Mouse (Mus musculus) adrenal gland, adult 18-20 months (tissue): Measurements from ENCODE around the gene Cox18. TPM values are rescaled to one million over a fixed set of nuclear protein-coding genes. Genes with fewer than 3 reads are reported as not detected.

Experiments
- DNase-seq, 2 experiments: peaks; one replicate each; pipeline ENCODE4 v3.0.0; 2021 to 2022; ENCODE audit warnings: low spot score in 2 of 2
- total RNA-seq, 2 experiments: library from RNA; stranded (reverse); gene quantifications; 1 replicate in 1 of 2; 2 replicates in 1 of 2; pipeline ENCODE4 v1.2.3; 2021

The Cox18 gene
- total RNA-seq, 2 experiments from 2014 or later: 26.1 to 48.9 TPM

- DNase-seq: no peak
Measured at GRCm38 (mm10) chr5:90179094-90179493, 44.7 kb downstream of the Cox18 start.

GRCm38 (mm10) chr5:90178116-90178515 lies 45.7 kb downstream of the Cox18 start:
- no peak for DNase-seq

Other genes starting within 250 kb of the Cox18 start
- gene Ankrd17, start 142.6 kb upstream of the Cox18 start, total RNA-seq: 10 to 100 TPM; 75.6 to 89.5 TPM
- 1 to 10 TPM; 2.5 to 2.9 TPM for gene Gm9958, start 143.2 kb upstream of the Cox18 start, total RNA-seq
- gene Alb, start 236.9 kb upstream of the Cox18 start, total RNA-seq: 10 to 100 TPM in 1 of 2 experiments, 1 to 10 TPM in 1; 1.3 to 11.4 TPM